10 mouse cellular contexts compared by ENCODE assay signal in the genomic region with DNA sequence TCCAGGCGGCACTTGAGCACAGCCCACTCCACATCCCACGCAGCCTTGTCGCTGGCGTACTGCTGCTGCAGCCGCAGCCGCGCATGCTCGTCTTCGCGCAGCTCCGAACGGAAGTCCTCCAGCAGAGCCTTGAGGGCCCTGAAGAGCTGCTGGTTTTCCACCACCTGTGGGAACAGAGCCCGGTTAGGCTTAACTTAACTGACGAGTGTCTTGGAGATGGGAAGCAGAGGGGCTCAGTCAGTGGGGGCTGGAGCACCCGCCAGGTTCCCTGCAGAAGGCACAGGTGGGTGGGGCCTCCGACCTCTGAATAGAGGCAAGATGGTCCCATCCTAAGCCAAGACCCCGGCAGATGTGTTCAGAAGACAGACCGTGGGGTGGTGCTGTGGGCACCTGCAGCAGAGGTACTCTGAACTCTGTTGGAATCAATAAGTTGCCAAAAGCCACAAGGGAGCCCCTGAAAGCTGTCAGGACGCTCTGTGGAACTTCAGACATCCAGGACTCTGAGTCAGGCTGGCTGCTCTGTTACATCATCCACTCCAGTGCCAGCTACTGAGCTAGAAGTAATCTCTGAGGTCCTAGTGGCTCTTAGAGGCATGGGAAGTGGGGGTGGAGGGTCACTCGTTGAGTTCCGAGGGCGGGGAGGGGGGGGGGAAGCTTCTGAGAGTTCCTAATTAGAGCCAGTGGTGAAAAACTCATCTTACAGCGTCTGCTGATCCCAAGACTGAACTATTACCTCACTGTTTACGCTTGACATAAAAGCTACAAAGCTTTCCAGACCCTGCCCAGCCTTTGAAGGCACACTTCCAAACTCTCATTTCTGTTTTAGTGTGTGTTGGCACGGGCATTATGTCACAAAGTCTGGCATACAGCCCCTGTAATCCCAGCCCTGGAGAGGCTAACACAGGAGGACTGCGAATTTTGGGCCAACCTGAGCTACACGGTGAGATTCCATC.
A peak's percentile ranks its signal among the peaks of the same experiment; 100 is the strongest.
DNase-seq lines count a peak whose midpoint lies in the region; ATAC-seq and TF ChIP-seq lines count a peak whose summit lies in the region.
"Had no signal": no experiment of that assay in that cellular context is flagged by ENCODE, and none has a peak within 500 bp of the region (broad histone marks: within the 10 kb centered on the region; RNA-seq: fewer than 3 reads in every experiment).

No protein-coding gene starts in this region.

- intact Hi-C loops in gastrocnemius, postnatal 36 days (cut with DNase I) = no loop called here

- H3K27ac ChIP-seq in midbrain, embryonic 15.5 days = no peak overlapping the region
- no peak overlapping the region for H3K27ac ChIP-seq in midbrain, embryonic 16.5 days (ENCODE audit: low read length)
- H3K27ac ChIP-seq in cerebellum, adult 2 months (ENCODE audit: insufficient read depth, low read length) = peak overlapping the region; percentile 79
- no peak overlapping the region for H3K27ac ChIP-seq in heart, embryonic 14.5 days (replicated peaks in 1 of 2; ENCODE audit: control insufficient read depth in 1 of 2, insufficient read depth in 1 of 2, low read depth in 2 of 2, low read length in 2 of 2)
- H3K27ac ChIP-seq in hindbrain, embryonic 11.5 days (ENCODE audit: low read depth, low read length) = no peak overlapping the region
- H3K27ac ChIP-seq: hindbrain, embryonic 14.5 days; macrophage had no signal

- no peak for TF ChIP-seq CTCF in cerebellum, adult 2 months (IDR thresholded peaks at IDR 0.05; ENCODE audit: borderline replicate concordance, insufficient read depth, low read depth, low read length)

- H3K9me3 ChIP-seq in midbrain, embryonic 15.5 days = no peaks in the 10 kb centered on the region
- H3K9me3 ChIP-seq in midbrain, embryonic 16.5 days (replicated peaks; ENCODE audit: control insufficient read depth, low read length, poor library complexity, severe bottlenecking) = no peaks in the 10 kb centered on the region
- no peaks in the 10 kb centered on the region for H3K9me3 ChIP-seq in heart, embryonic 14.5 days (ENCODE audit: control insufficient read depth, low read length)
- H3K9me3 ChIP-seq in hindbrain, embryonic 11.5 days (ENCODE audit: control insufficient read depth, low read length) = no peaks in the 10 kb centered on the region

- no peak for TF ChIP-seq POLR2A in cerebellum, adult 2 months (IDR thresholded peaks at IDR 0.05; ENCODE audit: borderline replicate concordance, insufficient read depth, low read length)

- 0 out of 2 replicates have a peak, but pooled peaks have one; percentile 28 for ATAC-seq in midbrain, embryonic 15.5 days (replicated peaks)
- ATAC-seq in midbrain, embryonic 16.5 days = no peak
- peak; percentile 32; the same call in 1 of the 2 replicates for ATAC-seq in heart, embryonic 14.5 days (ENCODE audit: insufficient number of reproducible peaks, insufficient read depth, low FRiP score, low read depth)
- no peak for ATAC-seq in hindbrain, embryonic 11.5 days (ENCODE audit: low FRiP score)

- H3K36me3 ChIP-seq in midbrain, embryonic 15.5 days (replicated peaks) = peaks cover 3% of the 10 kb centered on the region; the same call in 1 of the 2 replicates
- peaks cover 17% of the 10 kb centered on the region for H3K36me3 ChIP-seq in midbrain, embryonic 16.5 days (ENCODE audit: control insufficient read depth, insufficient read depth, low read length)
- H3K36me3 ChIP-seq in heart, embryonic 14.5 days (ENCODE audit: control insufficient read depth, insufficient read depth, low read length) = no peaks in the 10 kb centered on the region
- H3K36me3 ChIP-seq in hindbrain, embryonic 11.5 days (ENCODE audit: control insufficient read depth, insufficient read depth, low read length) = 0 out of 2 replicates have a peak, but pooled peaks cover 6% of the 10 kb centered on the region

- WGBS in midbrain, embryonic 15.5 days = 85% methylated on average over 27 of the region's 27 CpGs
- WGBS in midbrain, embryonic 16.5 days = 81% methylated on average over 27 of the region's 27 CpGs
- WGBS in cerebellum, adult 2 months = 26% methylated on average over 27 of the region's 27 CpGs
- WGBS in heart, embryonic 14.5 days = 67% methylated on average over 27 of the region's 27 CpGs
- WGBS in hindbrain, embryonic 11.5 days = 89% methylated on average over 27 of the region's 27 CpGs

- H3K27me3 ChIP-seq in midbrain, embryonic 15.5 days (replicated peaks) = no peaks in the 10 kb centered on the region
- no peaks in the 10 kb centered on the region for H3K27me3 ChIP-seq in midbrain, embryonic 16.5 days (ENCODE audit: control insufficient read depth, insufficient read depth, low read depth, low read length)
- H3K27me3 ChIP-seq in cerebellum, adult 2 months (ENCODE audit: control insufficient read depth, insufficient read depth, low read length) = no peaks in the 10 kb centered on the region
- H3K27me3 ChIP-seq in heart, embryonic 14.5 days (ENCODE audit: control insufficient read depth, insufficient read depth, low read length) = no peaks in the 10 kb centered on the region
- no peaks in the 10 kb centered on the region for H3K27me3 ChIP-seq in hindbrain, embryonic 11.5 days (ENCODE audit: control insufficient read depth, insufficient read depth, low read length)

- DNase-seq in cerebellum, adult 2 months = peak; percentile 70 to 80
- DNase-seq in skeletal muscle tissue, adult 2 months (ENCODE audit: low read depth, low spot score) = peak; percentile 31
- no peak for DNase-seq in gastrocnemius, postnatal 36 days
- DNase-seq in adrenal gland, adult (ENCODE audit: inconsistent age in 2 of 2, low spot score in 1 of 2) = no peak
- no peak for DNase-seq in hindbrain, embryonic 11.5 days (ENCODE audit: low spot score)

- no peak overlapping the region for H3K9ac ChIP-seq in midbrain, embryonic 15.5 days
- H3K9ac ChIP-seq in midbrain, embryonic 16.5 days (ENCODE audit: low read depth, low read length) = no peak overlapping the region
- H3K9ac ChIP-seq in heart, embryonic 14.5 days (ENCODE audit: low read length) = no peak overlapping the region
- H3K9ac ChIP-seq in hindbrain, embryonic 11.5 days (ENCODE audit: low read depth, low read length) = no peak overlapping the region
- H3K9ac ChIP-seq: hindbrain, embryonic 14.5 days had no signal

- H3K4me3 ChIP-seq in midbrain, embryonic 15.5 days = no peak overlapping the region
- H3K4me3 ChIP-seq in midbrain, embryonic 16.5 days (ENCODE audit: low read depth, low read length) = no peak overlapping the region
- H3K4me3 ChIP-seq in cerebellum, adult 2 months (replicated peaks; ENCODE audit: insufficient read depth, low read depth, low read length) = no peak overlapping the region
- no peak overlapping the region for H3K4me3 ChIP-seq in heart, embryonic 14.5 days (ENCODE audit: control insufficient read depth in 1 of 2, insufficient read depth in 1 of 2, low read depth in 1 of 2, low read length in 2 of 2)
- no peak overlapping the region for H3K4me3 ChIP-seq in hindbrain, embryonic 11.5 days (ENCODE audit: low read depth, low read length)

- H3K4me1 ChIP-seq in midbrain, embryonic 15.5 days = no peaks in the 10 kb centered on the region
- peaks cover 7% of the 10 kb centered on the region; the same call in 1 of the 2 replicates for H3K4me1 ChIP-seq in midbrain, embryonic 16.5 days (ENCODE audit: control insufficient read depth, insufficient read depth, low read length)
- peaks cover 29% of the 10 kb centered on the region for H3K4me1 ChIP-seq in cerebellum, adult 2 months (ENCODE audit: control insufficient read depth, insufficient read depth, low read length)
- H3K4me1 ChIP-seq in heart, embryonic 14.5 days (ENCODE audit: control insufficient read depth in 2 of 2, insufficient read depth in 2 of 2, low read length in 2 of 2) = peaks cover 7 to 11% of the 10 kb centered on the region in 2 experiments
- no peaks in the 10 kb centered on the region for H3K4me1 ChIP-seq in hindbrain, embryonic 11.5 days (replicated peaks; ENCODE audit: control insufficient read depth, insufficient read depth, low read length)

- no peak overlapping the region for H3K4me2 ChIP-seq in midbrain, embryonic 15.5 days
- no peak overlapping the region for H3K4me2 ChIP-seq in midbrain, embryonic 16.5 days (ENCODE audit: low read length)
- no peak overlapping the region for H3K4me2 ChIP-seq in heart, embryonic 14.5 days (ENCODE audit: low read length)
- no peak overlapping the region for H3K4me2 ChIP-seq in hindbrain, embryonic 11.5 days (replicated peaks; ENCODE audit: low read depth, low read length)
- H3K4me2 ChIP-seq: hindbrain, embryonic 14.5 days had no signal

Comparison
In these comparisons a context has a peak if more than half of its experiments do, and no peak if none do; other contexts are left out.
1. ATAC-seq: peak in midbrain, embryonic 15.5 days (single experiment) and heart, embryonic 14.5 days (single experiment); none in midbrain, embryonic 16.5 days (single experiment) and hindbrain, embryonic 11.5 days (single experiment).
2. DNase-seq: peak in cerebellum, adult 2 months (2 of 2) and skeletal muscle tissue, adult 2 months (single experiment); none in gastrocnemius, postnatal 36 days (0 of 2), adrenal gland, adult (0 of 2) and hindbrain, embryonic 11.5 days (single experiment).